Mouse (Mus musculus) CH12.LX (cell line): ENCODE data around the gene Kndc1. TPM values are rescaled to one million over a fixed set of nuclear protein-coding genes. Genes with fewer than 3 reads are reported as not detected.
A peak's percentile ranks its signal among the peaks of the same experiment; 100 is the strongest.

ENCODE experiments used
- DNase-seq: peaks from one replicate; pipeline ENCODE4 v3.0.0-alpha.2; 2013; ENCODE audit errors: extremely low read depth
- H3K27ac ChIP-seq: 2 replicates; pipeline ENCODE4 v1.5.1; 2012; ENCODE audit warnings: low read depth, mild to moderate bottlenecking, control low read depth, moderate library complexity; ENCODE audit not compliant: insufficient read depth
- H3K27me3 ChIP-seq: replicated peaks from 2 replicates; pipeline ENCODE3; 2012; ENCODE audit warnings: inconsistent platforms
- H3K36me3 ChIP-seq, 2 experiments: replicated peaks in 1 of 2; 2 replicates each; pipeline versions ENCODE3 to v1.6.1; 2012; ENCODE audit warnings: inconsistent platforms in 1 of 2, low read length in 1 of 2, mild to moderate bottlenecking in 1 of 2, mixed read lengths in 1 of 2, moderate library complexity in 1 of 2; ENCODE audit not compliant: control insufficient read depth in 1 of 2, insufficient read depth in 1 of 2
- H3K4me1 ChIP-seq, 2 experiments: 2 replicates each; pipeline ENCODE4 v1.6.1; 2012; ENCODE audit warnings: inconsistent platforms in 1 of 2, moderate library complexity in 1 of 2; ENCODE audit not compliant: insufficient read depth in 2 of 2, control insufficient read depth in 1 of 2
- H3K4me2 ChIP-seq: 2 replicates; pipeline ENCODE4 v1.6.1; 2012; ENCODE audit warnings: low read depth, mild to moderate bottlenecking, control low read depth; ENCODE audit not compliant: poor library complexity, insufficient read depth, severe bottlenecking
- H3K4me3 ChIP-seq, 3 experiments: fragments of 150-350 bp in 1 of 3; sonication (generic) in 1 of 3; replicated peaks in 1 of 3; 2 replicates each; pipeline versions ENCODE3 to v1.5.1; 2011 to 2012; ENCODE audit warnings: low read depth in 2 of 3, low read length in 2 of 3, mild to moderate bottlenecking in 2 of 3, moderate library complexity in 2 of 3, control low read depth in 1 of 3, improper control_type of control experiment in 1 of 3, inconsistent platforms in 1 of 3, mixed read lengths in 1 of 3; ENCODE audit not compliant: poor library complexity in 1 of 3
- H3K79me2 ChIP-seq: replicated peaks from 2 replicates; pipeline ENCODE4 v1.6.1; 2012; ENCODE audit warnings: mild to moderate bottlenecking, moderate library complexity; ENCODE audit not compliant: control insufficient read depth, poor library complexity, insufficient read depth, severe bottlenecking; ENCODE audit errors: extremely low read depth
- H3K9ac ChIP-seq: 2 replicates; pipeline ENCODE4 v1.6.1; 2012; ENCODE audit warnings: low read depth, mild to moderate bottlenecking, control low read depth, moderate library complexity; ENCODE audit not compliant: insufficient read depth
- H3K9me3 ChIP-seq: replicated peaks from 2 replicates; pipeline ENCODE3; 2012; ENCODE audit warnings: low read length, inconsistent platforms, mixed read lengths
- BHLHE40 ChIP-seq: IDR thresholded peaks from 2 replicates; pipeline ENCODE4 v1.6.1; 2011; ENCODE audit warnings: mild to moderate bottlenecking, low read depth, low read length, improper control_type of control experiment
- CHD1 ChIP-seq: IDR thresholded peaks from 2 replicates; pipeline ENCODE4 v1.6.1; 2012; ENCODE audit warnings: low read depth, low read length, improper control_type of control experiment, inconsistent platforms
- CHD2 ChIP-seq: IDR thresholded peaks from 2 replicates; pipeline ENCODE4 v1.6.1; 2011; ENCODE audit warnings: low read length, improper control_type of control experiment
- CTCF ChIP-seq, 2 experiments: IDR thresholded peaks in 1 of 2; conservative IDR thresholded peaks in 1 of 2; 2 replicates each; pipeline ENCODE4 v1.5.1; 2011 to 2012; ENCODE audit warnings: low read depth in 2 of 2, low read length in 2 of 2, improper control_type of control experiment in 1 of 2, inconsistent platforms in 1 of 2, mild to moderate bottlenecking in 1 of 2, moderate library complexity in 1 of 2
- E2F4 ChIP-seq: IDR thresholded peaks from 2 replicates; pipeline ENCODE4 v1.6.1; 2011; ENCODE audit warnings: low read depth, low read length, improper control_type of control experiment; ENCODE audit not compliant: insufficient replicate concordance
- ELF1 ChIP-seq: IDR thresholded peaks from 2 replicates; pipeline ENCODE4 v1.6.1; 2014; ENCODE audit warnings: low read depth, mild to moderate bottlenecking, inconsistent platforms, low read length, improper control_type of control experiment
- EP300 ChIP-seq: IDR thresholded peaks from 2 replicates; pipeline ENCODE4 v1.6.1; 2011; ENCODE audit warnings: low read length, improper control_type of control experiment
- ETS1 ChIP-seq: conservative IDR thresholded peaks from 2 replicates; pipeline ENCODE4 v1.6.1; 2012; ENCODE audit warnings: low read depth, mild to moderate bottlenecking, inconsistent platforms, low read length, improper control_type of control experiment, moderate library complexity
- GABPA ChIP-seq: IDR thresholded peaks from 2 replicates; pipeline ENCODE4 v1.6.1; 2012; ENCODE audit warnings: low read depth, low read length, improper control_type of control experiment, inconsistent platforms; ENCODE audit not compliant: insufficient replicate concordance
- HCFC1 ChIP-seq: IDR thresholded peaks from 2 replicates; pipeline ENCODE4 v1.6.1; 2012; ENCODE audit warnings: low read depth, mild to moderate bottlenecking, inconsistent platforms, low read length, improper control_type of control experiment
- IRF4 ChIP-seq: IDR thresholded peaks from 2 replicates; pipeline ENCODE4 v1.6.1; 2014; ENCODE audit warnings: low read depth, mild to moderate bottlenecking, inconsistent platforms, low read length, improper control_type of control experiment
- JUN ChIP-seq: IDR thresholded peaks from 2 replicates; pipeline ENCODE4 v1.6.1; 2011; ENCODE audit warnings: low read depth, mild to moderate bottlenecking, low read length, improper control_type of control experiment, moderate library complexity; ENCODE audit not compliant: insufficient read depth
- JUND ChIP-seq: conservative IDR thresholded peaks from 2 replicates; pipeline ENCODE4 v1.6.1; 2011; ENCODE audit warnings: low read depth, low read length, improper control_type of control experiment
- KAT2A ChIP-seq: IDR thresholded peaks from 2 replicates; pipeline ENCODE4 v1.6.1; 2012; ENCODE audit warnings: low read length, improper control_type of control experiment, inconsistent platforms; ENCODE audit not compliant: insufficient replicate concordance
- MAFK ChIP-seq: IDR thresholded peaks from 2 replicates; pipeline ENCODE4 v1.6.1; 2011; ENCODE audit warnings: low read length, improper control_type of control experiment; ENCODE audit not compliant: insufficient replicate concordance
- MAX ChIP-seq: IDR thresholded peaks from 2 replicates; pipeline ENCODE4 v1.6.1; 2011; ENCODE audit warnings: low read length, improper control_type of control experiment
- MAZ ChIP-seq: IDR thresholded peaks from 2 replicates; pipeline ENCODE4 v1.6.1; 2012; ENCODE audit warnings: low read depth, mild to moderate bottlenecking, inconsistent platforms, low read length, improper control_type of control experiment, moderate library complexity
- MEF2A ChIP-seq: IDR thresholded peaks from 2 replicates; pipeline ENCODE4 v1.6.1; 2014; ENCODE audit warnings: low read depth, mild to moderate bottlenecking, inconsistent platforms, low read length, improper control_type of control experiment, borderline replicate concordance
- MXI1 ChIP-seq: IDR thresholded peaks from 2 replicates; pipeline ENCODE4 v1.6.1; 2011; ENCODE audit warnings: mild to moderate bottlenecking, low read depth, low read length, improper control_type of control experiment
- MYC ChIP-seq: IDR thresholded peaks from 2 replicates; pipeline ENCODE4 v1.6.1; 2011; ENCODE audit warnings: low read depth, mild to moderate bottlenecking, improper control_type of control experiment, low read length
- NELFE ChIP-seq: IDR thresholded peaks from 2 replicates; pipeline ENCODE4 v1.6.1; 2011; ENCODE audit warnings: low read depth, low read length, improper control_type of control experiment
- NRF1 ChIP-seq: IDR thresholded peaks from 2 replicates; pipeline ENCODE4 v1.6.1; 2014; ENCODE audit warnings: low read depth, mild to moderate bottlenecking, inconsistent platforms, low read length, improper control_type of control experiment, moderate library complexity
- PAX5 ChIP-seq: IDR thresholded peaks from 2 replicates; pipeline ENCODE4 v1.6.1; 2012; ENCODE audit warnings: low read length, inconsistent platforms, mixed read lengths
- POLR2A ChIP-seq: IDR thresholded peaks from 2 replicates; pipeline ENCODE4 v1.6.1; 2011; ENCODE audit warnings: low read depth, mild to moderate bottlenecking, improper control_type of control experiment, low read length
- POLR2AphosphoS2 ChIP-seq: IDR thresholded peaks from 2 replicates; pipeline ENCODE4 v1.6.1; 2011; ENCODE audit warnings: low read depth, low read length, improper control_type of control experiment
- RAD21 ChIP-seq: IDR thresholded peaks from 2 replicates; pipeline ENCODE4 v1.6.1; 2011; ENCODE audit warnings: low read depth, mild to moderate bottlenecking, low read length, improper control_type of control experiment, moderate library complexity
- RCOR1 ChIP-seq: conservative IDR thresholded peaks from 2 replicates; pipeline ENCODE4 v1.6.1; 2012; ENCODE audit warnings: low read depth, mild to moderate bottlenecking, inconsistent platforms, low read length, improper control_type of control experiment
- SIN3A ChIP-seq: IDR thresholded peaks from 2 replicates; pipeline ENCODE4 v1.6.1; 2012; ENCODE audit warnings: low read length, improper control_type of control experiment, inconsistent platforms
- SMC3 ChIP-seq: IDR thresholded peaks from 2 replicates; pipeline ENCODE4 v1.6.1; 2011; ENCODE audit warnings: low read depth, low read length, improper control_type of control experiment
- TBP ChIP-seq: conservative IDR thresholded peaks from 2 replicates; pipeline ENCODE4 v1.6.1; 2011; ENCODE audit warnings: low read depth, low read length, improper control_type of control experiment
- TCF12 ChIP-seq: IDR thresholded peaks from 2 replicates; pipeline ENCODE4 v1.6.1; 2014; ENCODE audit warnings: low read depth, mild to moderate bottlenecking, inconsistent platforms, low read length, improper control_type of control experiment
- UBTF ChIP-seq: IDR thresholded peaks from 2 replicates; pipeline ENCODE4 v1.6.1; 2012; ENCODE audit warnings: low read depth, mild to moderate bottlenecking, inconsistent platforms, low read length, improper control_type of control experiment, moderate library complexity
- USF1 ChIP-seq: IDR thresholded peaks from 2 replicates; pipeline ENCODE4 v1.6.1; 2014; ENCODE audit warnings: low read depth, mild to moderate bottlenecking, inconsistent platforms, low read length, improper control_type of control experiment
- USF2 ChIP-seq: conservative IDR thresholded peaks from 2 replicates; pipeline ENCODE4 v1.6.1; 2011; ENCODE audit warnings: low read depth, low read length, improper control_type of control experiment
- ZC3H11A ChIP-seq: IDR thresholded peaks from 2 replicates; pipeline ENCODE4 v1.6.1; 2012; ENCODE audit warnings: low read depth, mild to moderate bottlenecking, inconsistent platforms, low read length, improper control_type of control experiment
- ZKSCAN1 ChIP-seq: IDR thresholded peaks from 2 replicates; pipeline ENCODE4 v1.6.1; 2012; ENCODE audit warnings: low read depth, inconsistent platforms, low read length, improper control_type of control experiment, borderline replicate concordance
- ZMIZ1 ChIP-seq: IDR thresholded peaks from 2 replicates; pipeline ENCODE4 v1.6.1; 2012; ENCODE audit warnings: low read depth, mild to moderate bottlenecking, inconsistent platforms, low read length, improper control_type of control experiment
- ZNF384 ChIP-seq: IDR thresholded peaks from 2 replicates; pipeline ENCODE4 v1.6.1; 2012; ENCODE audit warnings: low read depth, low read length, improper control_type of control experiment, inconsistent platforms
- dilution Hi-C: fragments of 300-500 bp; cut with MboI; formaldehyde crosslinking; loops from 2 replicates; pipeline ENCODE4 v1.14.3; 2020; ENCODE audit warnings: low sequenced_read_pairs; ENCODE audit not compliant: extremely low pct_unique_long_range_greater_than_20kb, extremely low pct_ligation_motif_present
- in situ Hi-C: fragments of 300-500 bp; cut with MboI; formaldehyde crosslinking; loops from 3 replicates; pipeline ENCODE4 v1.14.3; 2019; ENCODE audit warnings: low sequenced_read_pairs, low pct_ligation_motif_present, low pct_unique_long_range_greater_than_20kb, mixed read lengths
- polyA plus RNA-seq: library from polyadenylated mRNA; unstranded; fragments of >175 nt; gene quantifications from 2 replicates; pipeline ENCODE4 v1.2.1, GENCODE M21; 2012; ENCODE audit warnings: low read depth; ENCODE audit not compliant: insufficient read length
- total RNA-seq, 2 experiments: library from RNA; depleted of rRNA; stranded (reverse); fragments of 300-350 nt in 1 of 2; fragments of >200 nt in 1 of 2; gene quantifications; 2 replicates each; pipeline ENCODE4 v1.2.3; 2012 to 2014

The Kndc1 gene
- total and polyA plus RNA-seq, 3 experiments, result 2.3 to 5.0 (median 4.0) TPM

- Histone ChIP-seq H3K36me3 (no peaks in the 10 kb centered on the region), H3K4me3 (no peak overlapping the region), H3K9me3 (no peaks in the 10 kb centered on the region), H3K79me2 (no peaks in the 10 kb centered on the region), H3K27ac (peak overlapping the region; percentile 94), H3K4me2 (peak overlapping the region; percentile 72; the same call in 1 of the 2 replicates)
- peak; percentile 91 for DNase-seq
- TF ChIP-seq ZNF384, result peak; percentile 81
- peak; percentile 84 for TF ChIP-seq ETS1
- peak; percentile 37; the same call in 1 of the 2 replicates for TF ChIP-seq HCFC1
- TF ChIP-seq RAD21, result no peak; the same call in 1 of the 2 replicates
- TF ChIP-seq SIN3A, result peak; percentile 66
- TF ChIP-seq CHD1, result peak; percentile 74; the same call in 1 of the 2 replicates
- no peak for TF ChIP-seq NRF1
- TF ChIP-seq E2F4, result no peak
- TF ChIP-seq USF2, result no peak
- peak; percentile 78 for TF ChIP-seq MEF2A
- TF ChIP-seq NELFE, result 0 out of 2 replicates have a peak, but pooled peaks have one; percentile 43
- TF ChIP-seq JUN, result 0 out of 2 replicates have a peak, but pooled peaks have one; percentile 10
- TF ChIP-seq JUND, result 0 out of 2 replicates have a peak, but pooled peaks have one; percentile 17
- TF ChIP-seq SMC3, result peak; percentile 14; the same call in 1 of the 2 replicates
- TF ChIP-seq CHD2, result peak; percentile 85
- TF ChIP-seq GABPA, result no peak
- peak; percentile 51; the same call in 1 of the 2 replicates for TF ChIP-seq ZMIZ1
- TF ChIP-seq ZC3H11A, result no peak
- TF ChIP-seq MYC, result peak; percentile 70
- no peak for TF ChIP-seq CTCF (conservative IDR thresholded peaks at IDR 0.05 in 1 of 2, IDR thresholded peaks at IDR 0.05 in 1 of 2; ENCODE audit: low read depth in 2 of 2, low read length in 2 of 2)
- no peak for TF ChIP-seq PAX5
- peak; percentile 92 for TF ChIP-seq MAZ
- no peak; the same call in 1 of the 2 replicates for TF ChIP-seq POLR2A
- TF ChIP-seq RCOR1, result peak; percentile 67
- TF ChIP-seq MAX, result peak; percentile 7; the same call in 1 of the 2 replicates
- no peak for TF ChIP-seq USF1
- peak; percentile 93 for TF ChIP-seq TCF12
- peak; percentile 56; the same call in 1 of the 2 replicates for TF ChIP-seq IRF4
- peak; percentile 86 for TF ChIP-seq EP300
- no peak for TF ChIP-seq POLR2AphosphoS2
- TF ChIP-seq TBP, result no peak
- TF ChIP-seq UBTF, result no peak
- no peak for TF ChIP-seq KAT2A
- 0 out of 2 replicates have a peak, but pooled peaks have one; percentile 65 for TF ChIP-seq MXI1
- no peak for TF ChIP-seq ZKSCAN1
- peak; percentile 86 for TF ChIP-seq ELF1
- TF ChIP-seq BHLHE40, result peak; percentile 79
- 0 out of 2 replicates have a peak, but pooled peaks have one; percentile 58 for TF ChIP-seq MAFK
- TF ChIP-seq, all 38 proteins: peak for 23
- H3K9ac ChIP-seq, result peak overlapping the region; percentile 78
- peaks cover 66 to 91% of the 10 kb centered on the region in 2 experiments for H3K4me1 ChIP-seq
- no peaks in the 10 kb centered on the region for H3K27me3 ChIP-seq
- in situ Hi-C loops, result no loop called here
- dilution Hi-C loops, result no loop called here
Measured at GRCm38 (mm10) chr7:139968428-139968827, 73.9 kb downstream of the Kndc1 start.
